Mouse (Mus musculus) erythroblast, adult 5-6 weeks (primary cell): ENCODE measurements around the gene Cpa5. TPM values are rescaled to one million over a fixed set of nuclear protein-coding genes. Genes with fewer than 3 reads are reported as not detected.

Experiments
- ATAC-seq: replicated peaks from 2 replicates; pipeline ENCODE4 v1.8.0; 2016; ENCODE audit warnings: moderate number of reproducible peaks, mild to moderate bottlenecking, moderate TSS enrichment, inconsistent platforms; ENCODE audit not compliant: poor library complexity, low FRiP score, severe bottlenecking
- total RNA-seq, 2 experiments: library from RNA; stranded (forward) in 1 of 2; stranded (reverse) in 1 of 2; fragments of 150-400 nt in 1 of 2; fragments of 200-764, 138-1000 nt in 1 of 2; gene quantifications; 2 replicates each; pipeline versions ENCODE4 v1.2.3 to v1.2.4; 2015 to 2017; ENCODE audit warnings: low replicate concordance in 2 of 2

Cpa5 gene
- total RNA-seq (2015; ENCODE audit: low replicate concordance) (1.3 TPM in 1 of 2 replicates, not detected in the other), total RNA-seq (2017; ENCODE audit: low replicate concordance) (not detected in 2 replicates)

- no peak for ATAC-seq
Observed at GRCm38 (mm10) chr6:30610710-30611109, at the start of gene Cpa5. TSS of gene Cpa5 (plus strand) at chr6:30611010.

GRCm38 (mm10) chr6:30562132-30562531 is 48.7 kb upstream of the Cpa5 start:
- no peak for ATAC-seq

- ATAC-seq = no peak
Observed at GRCm38 (mm10) chr6:30563575-30563974, 47.2 kb upstream of the Cpa5 start.

GRCm38 (mm10) chr6:30564051-30564450 is 46.8 kb upstream of the Cpa5 start:
- ATAC-seq = no peak

GRCm38 (mm10) chr6:30568069-30568468 is 42.7 kb upstream of the Cpa5 start, which contains the start of gene Cpa4:
TSS of gene Cpa4 (plus strand) at chr6:30568369.
- no peak for ATAC-seq

- no peak for ATAC-seq
Observed at GRCm38 (mm10) chr6:30569331-30569730, 41.5 kb upstream of the Cpa5 start.

- no peak for ATAC-seq
Observed at GRCm38 (mm10) chr6:30570012-30570411, 40.8 kb upstream of the Cpa5 start.

- no peak for ATAC-seq
Observed at GRCm38 (mm10) chr6:30572456-30573311, 38.1 kb upstream of the Cpa5 start.

GRCm38 (mm10) chr6:30573380-30573779 is 37.4 kb upstream of the Cpa5 start:
- no peak for ATAC-seq

- ATAC-seq = no peak
Observed at GRCm38 (mm10) chr6:30574945-30575344, 35.9 kb upstream of the Cpa5 start.

GRCm38 (mm10) chr6:30576477-30577203 is 34.2 kb upstream of the Cpa5 start:
- no peak for ATAC-seq

GRCm38 (mm10) chr6:30579961-30580840 is 30.6 kb upstream of the Cpa5 start:
- ATAC-seq = no peak

- no peak for ATAC-seq
Observed at GRCm38 (mm10) chr6:30580841-30581176, 30.0 kb upstream of the Cpa5 start.

GRCm38 (mm10) chr6:30586886-30587442 is 23.8 kb upstream of the Cpa5 start:
- ATAC-seq = no peak

GRCm38 (mm10) chr6:30589819-30590218 is 21.0 kb upstream of the Cpa5 start:
- ATAC-seq = no peak

GRCm38 (mm10) chr6:30591851-30592404 is 18.9 kb upstream of the Cpa5 start:
- no peak for ATAC-seq

GRCm38 (mm10) chr6:30592417-30592974 is 18.3 kb upstream of the Cpa5 start:
- ATAC-seq = no peak

GRCm38 (mm10) chr6:30594364-30594763 is 16.4 kb upstream of the Cpa5 start:
- ATAC-seq = no peak

- ATAC-seq = no peak
Observed at GRCm38 (mm10) chr6:30596230-30596898, 14.4 kb upstream of the Cpa5 start.
